Mouse (Mus musculus): ENCODE measurements around the gene Fkbpl.
A peak's percentile ranks its signal among the peaks of the same experiment; 100 is the strongest.

Fkbpl gene

DNA sequence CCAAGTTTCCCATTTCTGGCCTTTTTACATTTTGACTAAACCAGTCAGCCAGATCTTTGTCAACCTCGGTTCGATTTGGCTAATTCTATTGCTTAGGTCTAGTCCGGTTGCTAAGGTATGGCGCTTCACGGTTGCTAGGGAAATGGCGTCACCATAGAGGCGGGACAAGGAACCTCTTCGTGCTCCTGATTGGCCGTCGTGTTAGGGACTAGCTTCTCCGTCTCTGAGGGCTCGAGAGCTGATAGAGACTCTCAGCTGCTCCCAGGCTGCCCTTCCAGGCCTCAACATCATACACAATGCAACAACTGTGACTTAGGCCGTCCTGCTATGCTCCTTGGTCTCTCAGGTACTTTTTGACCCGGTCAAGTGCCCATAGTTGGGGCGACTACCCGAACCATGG is at the start of gene Fkbpl:
Gene Fkbpl (plus strand): TSS at position 157 of the 400 bp plus-strand sequence.
- DNase-seq: peak; percentile 95 to 99

DNA sequence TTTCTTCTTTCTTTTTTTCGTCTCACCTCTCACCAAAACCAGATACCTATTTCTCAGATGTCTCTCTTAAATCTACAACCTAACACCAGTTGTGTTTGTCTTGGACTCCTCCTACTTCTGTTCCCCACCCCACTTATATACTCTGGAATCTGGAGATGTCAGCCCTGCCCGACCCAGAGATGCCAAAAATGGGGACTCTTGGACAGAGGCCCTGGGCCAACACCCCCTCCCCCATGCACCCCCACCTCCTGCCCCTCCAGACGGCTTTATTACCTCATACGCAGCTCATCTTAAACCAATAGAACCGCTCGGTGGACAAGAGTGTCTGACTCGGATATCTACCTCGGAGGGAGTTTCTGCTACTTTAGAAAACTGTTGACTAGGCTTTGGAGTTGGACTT is 48.5 kb upstream of the Fkbpl start:
- DNase-seq: no peak

DNA sequence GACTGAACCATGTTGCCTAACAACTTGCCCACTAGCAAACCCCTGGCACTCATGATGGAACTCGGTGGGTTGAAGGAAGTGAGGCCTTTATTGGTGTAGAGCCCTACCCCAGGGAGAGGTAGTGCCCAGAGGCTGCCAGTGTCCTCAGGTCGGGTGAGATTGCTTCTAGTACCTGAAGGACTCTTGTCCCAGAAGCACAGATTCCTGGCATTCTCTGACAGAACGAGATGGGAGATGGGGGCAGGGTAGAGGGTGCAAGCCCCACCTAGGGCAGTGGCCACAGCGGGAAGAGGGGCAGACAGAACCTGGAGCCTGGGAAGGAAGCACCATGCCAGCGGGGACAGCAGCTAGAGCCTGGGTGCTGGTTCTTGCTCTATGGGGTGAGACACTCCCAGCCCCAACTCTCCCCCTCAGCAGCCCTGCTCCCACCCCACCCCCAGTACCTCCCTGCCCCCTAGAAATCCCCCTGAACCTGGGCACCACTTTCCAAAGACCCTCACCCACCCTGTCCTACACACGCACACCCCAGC is 46.9 kb upstream of the Fkbpl start, which contains the start of gene Ager:
Gene Ager (plus strand): TSS at position 297 of the 530 bp plus-strand sequence.
- DNase-seq: no peak

DNA sequence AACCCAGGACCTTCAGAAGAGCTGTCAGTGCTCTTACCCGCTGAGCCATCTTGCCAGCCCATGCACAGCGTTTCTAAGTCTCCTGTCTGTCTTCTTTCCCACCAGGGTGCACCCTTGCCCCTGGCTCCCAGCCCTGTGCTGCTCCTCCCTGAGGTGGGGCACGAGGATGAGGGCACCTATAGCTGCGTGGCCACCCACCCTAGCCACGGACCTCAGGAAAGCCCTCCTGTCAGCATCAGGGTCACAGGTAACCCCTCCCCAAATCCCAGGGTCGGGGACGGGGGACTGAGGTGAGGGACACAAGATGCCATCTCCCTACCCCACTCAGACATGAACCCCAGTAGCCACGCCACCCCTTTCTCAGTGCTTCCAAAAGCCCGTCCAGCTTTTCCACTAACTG is 44.7 kb upstream of the Fkbpl start:
- DNase-seq: no peak

DNA sequence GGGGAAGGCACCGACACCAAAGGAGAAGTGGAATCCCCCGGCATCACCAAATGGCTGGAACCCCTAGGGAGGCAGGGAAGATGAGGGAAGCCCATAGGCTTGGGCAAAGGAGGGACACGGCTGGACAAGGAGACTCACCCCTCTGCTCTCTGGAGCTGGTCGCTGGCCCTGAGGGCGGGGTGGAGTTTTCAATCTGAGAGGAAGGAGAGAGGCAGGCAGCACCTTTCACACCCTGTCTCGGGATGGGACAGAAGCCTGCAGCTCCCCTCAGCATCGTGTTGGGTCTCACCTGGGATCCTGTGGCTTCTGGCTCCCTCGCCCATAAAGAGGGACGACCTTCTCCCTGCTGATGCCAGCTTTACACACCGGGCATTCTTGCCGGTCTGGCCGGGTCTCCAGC is 42.8 kb upstream of the Fkbpl start:
- no peak for DNase-seq

DNA sequence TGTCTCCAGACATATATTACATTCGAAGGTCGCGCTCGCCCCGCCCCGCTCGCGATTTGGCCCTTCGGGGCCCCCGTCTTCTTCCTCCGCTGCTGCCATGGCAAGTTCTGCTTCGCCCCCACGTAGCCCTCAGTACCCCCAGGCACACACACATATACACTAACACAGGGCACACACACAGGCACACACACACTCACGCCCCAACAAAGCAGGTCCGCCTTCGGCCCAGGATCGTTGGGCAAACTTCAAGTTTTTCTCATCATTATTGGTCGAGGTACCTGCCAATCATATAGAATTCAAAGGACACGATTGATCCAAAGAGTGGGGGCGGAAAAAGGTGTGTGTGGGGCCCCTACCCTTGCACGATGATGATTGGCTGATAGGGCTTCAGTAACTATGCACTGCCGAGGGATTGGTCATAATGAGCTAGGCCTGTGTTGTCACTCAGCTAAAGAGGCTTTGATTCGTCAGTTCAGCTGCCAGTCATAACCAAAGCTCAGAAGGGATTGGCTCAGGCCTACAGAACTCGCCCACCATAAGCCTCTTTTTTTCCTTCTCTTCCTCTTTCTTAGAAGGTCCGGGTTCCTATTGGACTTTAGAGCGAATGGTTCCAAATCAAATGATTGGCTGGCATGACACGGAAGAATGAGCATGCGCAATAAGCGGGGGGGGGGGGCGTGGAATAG is 41.0 kb upstream of the Fkbpl start, which contains the start of gene Rnf5:
Gene Rnf5 (minus strand): TSS at position 316 of the 686 bp plus-strand sequence.
- DNase-seq: peak; percentile 97 to 100

DNA sequence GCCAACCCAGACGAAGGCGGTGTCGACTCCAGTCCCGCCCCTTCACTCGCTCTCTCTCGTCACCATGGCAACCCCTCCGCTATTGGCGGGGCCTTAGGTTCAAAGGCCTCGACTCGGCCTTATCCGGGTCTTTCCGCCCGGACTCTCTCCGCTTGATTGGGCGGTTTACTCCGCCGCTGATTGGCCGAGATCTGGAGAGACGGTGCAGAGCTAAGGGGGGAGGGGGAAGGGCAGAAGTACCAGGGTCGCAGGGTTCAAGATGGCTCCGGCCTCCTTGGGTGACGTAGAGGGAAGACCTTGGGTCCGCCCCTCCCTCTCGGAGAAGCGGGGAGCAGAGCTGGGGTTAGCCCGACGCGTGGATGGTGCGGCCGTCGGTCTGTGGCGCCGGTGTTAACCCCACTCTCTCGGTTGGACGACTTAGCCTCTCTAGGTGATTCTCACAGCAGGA is 40.5 kb upstream of the Fkbpl start, which contains the start of gene Agpat1:
Gene Agpat1 (plus strand): TSS at position 202 of the 448 bp plus-strand sequence.
- DNase-seq: peak; percentile 96 to 97

DNA sequence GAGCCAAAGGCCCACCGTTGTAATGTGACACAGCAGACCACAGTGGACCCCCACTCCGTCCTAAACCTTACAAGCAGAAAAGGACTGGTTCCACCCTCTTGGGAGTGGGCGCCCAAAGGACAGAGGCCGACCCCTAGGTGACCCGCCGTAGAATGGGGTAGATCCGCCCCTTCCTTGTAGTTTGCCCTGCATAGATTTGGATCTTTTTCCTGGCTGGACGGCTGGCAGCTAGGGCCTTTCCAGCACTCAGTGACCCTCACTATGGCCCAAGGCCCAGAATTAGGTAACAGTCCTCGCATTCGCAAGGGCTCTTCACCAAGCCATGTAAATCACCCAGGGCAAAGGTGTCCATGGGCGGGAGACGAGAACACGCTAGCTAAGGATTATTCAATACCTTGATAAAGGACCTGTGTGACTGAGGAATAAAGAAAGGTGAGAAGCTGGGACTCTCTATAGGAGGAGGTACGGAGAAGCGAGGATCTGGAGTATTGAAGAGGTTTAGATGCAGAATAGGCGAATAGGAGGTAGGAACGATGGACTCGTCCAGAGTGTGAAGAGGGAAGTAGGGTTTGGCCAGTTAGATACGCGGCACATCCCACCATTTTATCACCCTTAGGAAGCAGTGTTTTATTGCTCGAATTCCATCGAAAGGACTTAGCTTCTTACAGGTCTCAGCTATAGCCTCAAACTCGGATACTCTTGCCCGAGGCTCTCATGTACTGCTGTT is 39.9 kb upstream of the Fkbpl start:
- no peak for DNase-seq

DNA sequence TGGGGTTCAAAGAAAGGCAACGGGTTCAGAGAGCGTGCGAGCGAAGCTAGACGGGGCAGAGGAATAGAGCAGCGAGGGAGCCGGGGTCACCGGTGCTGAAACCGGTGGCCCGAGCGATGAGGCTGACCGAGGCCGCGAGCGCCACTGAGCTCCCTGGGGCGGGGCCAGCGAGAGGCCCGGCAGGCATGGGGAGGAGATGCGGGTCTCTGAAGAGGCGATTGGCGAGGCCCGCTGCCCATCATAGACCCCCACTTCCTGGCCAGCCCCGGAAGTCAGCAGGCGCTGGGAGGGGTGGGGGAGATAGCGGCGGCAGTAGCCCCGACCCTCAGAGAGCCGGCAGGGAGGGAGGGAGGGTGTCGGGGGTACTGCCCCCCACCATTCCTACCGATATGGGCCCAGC is 39.0 kb upstream of the Fkbpl start:
- peak; percentile 96 to 98 for DNase-seq

DNA sequence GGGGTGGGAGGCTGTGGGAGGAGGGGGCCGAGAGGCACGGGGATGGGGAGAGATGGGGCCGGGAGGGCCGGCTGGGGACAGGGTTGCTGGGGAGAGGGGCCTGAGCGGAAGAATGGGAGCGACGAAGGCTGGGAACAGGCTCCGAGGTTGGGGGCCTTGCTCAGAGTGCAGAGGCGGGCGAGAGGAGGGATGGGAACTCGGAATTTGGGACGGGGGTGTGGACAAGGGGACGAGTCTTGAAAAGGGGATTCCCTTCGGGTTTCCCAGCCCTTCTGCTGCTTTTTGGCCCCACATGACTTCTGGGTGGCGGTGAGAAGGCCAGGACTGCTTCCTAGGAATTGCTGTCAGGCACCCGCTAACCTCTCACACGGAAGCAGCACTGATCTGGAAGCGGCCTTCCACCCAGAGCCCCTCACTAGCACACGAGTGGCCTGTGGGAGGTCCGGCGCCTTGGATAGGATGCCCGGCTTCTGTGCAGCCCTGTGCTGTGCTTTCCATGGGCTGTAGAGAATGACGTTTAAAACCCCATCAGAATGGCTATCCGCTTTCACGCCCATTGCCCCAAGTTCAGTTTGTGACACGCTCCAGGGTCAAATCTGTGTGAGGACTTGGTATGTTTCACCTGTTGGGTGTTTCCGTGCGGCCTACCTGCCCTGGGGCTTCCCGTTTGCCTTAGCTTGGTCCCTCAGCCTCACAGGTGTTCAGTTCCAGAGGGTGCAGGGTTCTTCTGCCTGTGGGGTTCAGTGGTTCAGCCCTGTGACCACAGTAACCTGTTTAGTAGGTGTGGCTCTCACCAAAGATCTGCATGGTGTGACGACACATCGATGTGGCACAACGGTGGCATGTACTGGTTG is 38.2 kb upstream of the Fkbpl start:
- no peak for DNase-seq

DNA sequence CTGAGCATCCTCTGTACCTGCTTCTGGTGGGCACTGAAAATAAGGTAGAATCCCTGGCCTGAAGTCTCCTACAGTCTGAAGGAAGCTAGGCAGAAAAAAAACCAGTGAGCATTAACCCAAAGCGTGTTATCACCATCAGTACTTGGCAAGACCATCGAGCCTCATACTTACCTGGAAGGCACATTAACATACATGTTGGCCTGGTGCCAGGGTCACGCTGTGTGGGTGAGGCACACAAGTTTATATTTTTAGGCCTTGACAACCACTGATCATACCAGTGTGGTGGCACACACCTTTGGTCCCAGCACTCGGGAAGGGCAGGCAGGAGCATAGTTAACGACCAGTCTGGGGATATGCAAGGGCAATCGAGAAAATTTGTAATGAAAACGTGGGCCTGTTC is 36.6 kb upstream of the Fkbpl start:
- DNase-seq: no peak

DNA sequence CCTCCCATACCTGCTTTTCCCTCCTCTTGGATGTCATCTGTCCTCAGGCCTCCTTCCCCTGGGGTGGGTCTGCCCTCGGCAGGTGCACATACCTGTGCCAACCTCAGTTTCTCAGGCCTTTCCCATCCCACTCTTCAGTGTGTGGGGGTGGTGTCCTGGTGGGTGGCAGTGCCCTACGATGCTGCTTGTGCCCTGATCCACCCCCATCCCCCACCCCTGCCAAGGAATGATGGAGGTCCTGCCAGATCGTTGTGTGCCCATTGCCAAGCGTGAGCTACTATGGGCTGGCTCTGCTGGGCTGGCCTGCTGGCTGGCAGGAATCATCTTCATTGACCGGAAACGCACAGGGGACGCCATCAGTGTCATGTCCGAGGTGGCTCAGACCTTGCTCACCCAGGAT is 33.5 kb upstream of the Fkbpl start:
- no peak for DNase-seq

DNA sequence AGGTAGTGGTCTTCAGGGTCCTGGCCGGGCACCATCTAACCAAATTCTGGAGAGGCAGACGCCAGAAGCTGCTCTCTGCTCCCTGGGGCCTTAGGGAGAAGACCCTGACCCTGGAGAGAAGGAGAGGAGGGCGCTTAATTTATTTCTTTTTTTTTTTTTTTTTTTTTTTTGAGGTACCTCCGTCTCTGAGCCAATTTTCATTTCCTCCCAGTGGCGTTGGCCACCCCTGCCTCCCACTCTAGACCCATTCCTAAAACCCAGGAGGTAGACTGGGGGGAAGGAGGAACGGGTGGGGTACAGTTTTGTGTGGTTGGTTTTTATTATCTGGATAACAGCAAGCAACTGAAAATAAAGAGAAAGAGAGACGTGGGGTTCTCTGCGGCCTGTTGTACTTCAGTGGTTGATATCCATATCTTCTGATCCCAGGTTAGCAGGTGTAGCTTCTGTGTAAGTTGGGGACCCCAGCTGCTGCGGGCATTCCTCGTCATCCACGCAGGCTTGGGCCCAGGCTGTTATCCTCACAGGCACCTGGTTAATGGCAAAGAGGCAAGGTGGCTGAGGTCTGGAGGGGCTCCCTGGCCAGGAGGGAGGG is 31.4 kb upstream of the Fkbpl start:
- no peak for DNase-seq

DNA sequence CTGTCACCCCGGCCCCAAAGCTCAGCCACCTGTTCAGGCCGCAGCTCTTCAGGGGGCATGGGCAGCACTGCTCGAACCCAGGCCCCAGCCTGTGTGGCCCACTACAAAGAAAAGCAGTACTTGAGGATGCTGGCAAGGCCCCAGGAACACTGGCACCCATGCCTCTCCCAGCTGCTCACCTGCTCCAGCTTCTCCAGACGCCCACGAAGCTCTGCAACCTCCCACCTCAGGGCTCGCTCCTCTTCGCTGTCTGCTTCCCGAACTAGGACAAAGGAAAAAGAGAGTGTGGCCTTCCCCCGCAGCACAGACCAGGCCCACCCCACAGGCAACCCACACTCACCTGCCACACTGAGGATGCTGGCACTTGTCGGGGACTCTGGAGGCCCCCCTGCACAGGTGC is 30.7 kb upstream of the Fkbpl start:
- no peak for DNase-seq

DNA sequence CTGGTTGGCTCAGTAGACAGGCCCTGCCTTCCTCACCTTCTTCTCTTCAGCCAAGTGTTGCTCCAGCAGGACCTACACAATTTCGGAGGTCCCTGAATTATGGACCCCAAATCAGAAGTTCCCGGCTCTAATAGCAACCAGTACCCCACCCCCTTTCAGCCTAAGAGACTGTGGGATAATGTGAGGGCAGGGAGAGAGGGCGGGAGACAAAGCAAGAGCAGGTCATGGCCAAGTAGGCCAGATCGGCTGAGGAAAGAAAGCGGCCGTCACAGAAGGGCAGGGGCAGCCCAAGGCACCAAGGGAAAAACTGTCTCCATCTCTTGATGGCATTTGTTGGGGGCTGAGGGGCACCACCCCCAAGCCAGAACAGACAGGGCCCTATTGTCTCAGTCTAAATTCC is 28.7 kb upstream of the Fkbpl start, which contains the start of gene Egfl8:
Gene Egfl8 (minus strand): TSS at position 101 of the 400 bp plus-strand sequence.
- no peak for DNase-seq

DNA sequence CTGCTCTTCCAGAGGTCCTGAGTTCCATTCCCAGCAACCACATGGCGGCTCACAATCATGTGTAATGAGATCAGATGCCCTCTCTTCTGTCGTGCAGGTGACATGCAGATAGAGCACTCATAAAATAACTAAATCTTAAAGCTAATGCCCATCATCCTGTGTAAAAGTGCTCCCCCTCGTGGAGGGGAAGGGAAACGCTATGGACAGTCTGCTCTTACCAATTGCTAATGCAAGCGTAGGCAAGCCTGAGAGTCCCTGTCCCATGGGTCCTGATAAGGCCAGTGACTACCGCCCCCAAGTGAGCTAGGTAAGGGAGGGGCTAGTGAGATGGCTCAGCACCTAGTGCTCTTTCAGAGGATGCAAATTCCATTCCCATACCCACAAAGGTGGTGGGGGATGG is 25.6 kb upstream of the Fkbpl start:
- peak; percentile 75 to 77 for DNase-seq

DNA sequence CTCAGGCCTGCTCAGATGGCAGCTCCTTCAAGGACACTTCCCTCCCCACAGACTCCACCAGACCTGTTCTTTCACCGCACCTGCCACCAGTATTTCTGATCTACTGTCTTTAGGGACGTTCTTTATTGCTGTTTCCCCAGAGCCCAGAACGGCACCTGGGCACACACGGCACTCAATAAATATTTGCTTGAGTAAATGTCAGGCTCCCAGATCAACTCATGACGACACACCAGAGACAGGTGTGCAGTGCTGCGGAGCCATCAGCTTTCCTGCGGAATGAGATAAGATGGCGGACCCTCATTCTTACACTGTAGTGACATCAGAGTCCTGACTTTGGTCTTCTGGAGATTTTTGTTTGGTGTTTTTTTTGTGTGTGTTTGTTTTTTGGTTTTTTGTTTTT is 23.6 kb upstream of the Fkbpl start:
- DNase-seq: no peak

DNA sequence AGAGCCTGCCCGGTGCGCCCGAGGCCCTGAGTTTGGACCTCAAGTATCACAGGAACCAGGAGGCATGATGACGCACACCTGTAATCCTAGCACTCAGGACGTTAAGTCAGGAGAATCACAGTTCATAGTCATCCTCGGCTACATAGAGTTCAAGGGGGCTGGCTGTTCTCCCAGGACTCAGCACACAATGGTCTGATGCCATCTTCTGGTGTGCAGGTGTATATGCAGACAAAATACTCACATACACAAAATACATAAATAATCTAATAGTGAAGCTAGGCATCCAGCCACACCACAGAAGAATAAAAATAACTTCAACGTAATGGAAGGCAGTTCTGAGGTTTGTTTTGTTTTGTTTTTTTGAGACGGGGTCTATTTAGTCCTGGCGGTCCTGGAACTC is 21.4 kb upstream of the Fkbpl start:
- DNase-seq: no peak

DNA sequence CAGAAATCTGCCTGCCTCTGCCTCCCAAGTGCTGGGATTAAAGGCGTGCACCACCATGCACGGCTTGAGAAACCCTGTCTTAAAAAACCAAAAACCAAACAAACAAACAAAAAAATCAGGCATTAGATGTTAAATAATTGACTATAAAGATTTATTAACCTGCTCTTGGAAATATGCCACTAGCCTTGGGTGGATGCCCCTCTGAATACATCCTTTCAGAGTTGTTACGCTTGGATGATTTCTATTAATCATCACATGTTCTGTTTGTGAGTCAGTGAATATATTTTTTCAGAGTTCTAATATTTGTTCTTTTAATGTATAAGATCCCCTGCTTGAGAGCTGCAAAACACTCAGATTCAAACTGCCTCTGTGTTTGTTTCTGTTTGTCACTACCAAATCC is 19.6 kb upstream of the Fkbpl start:
- no peak for DNase-seq

DNA sequence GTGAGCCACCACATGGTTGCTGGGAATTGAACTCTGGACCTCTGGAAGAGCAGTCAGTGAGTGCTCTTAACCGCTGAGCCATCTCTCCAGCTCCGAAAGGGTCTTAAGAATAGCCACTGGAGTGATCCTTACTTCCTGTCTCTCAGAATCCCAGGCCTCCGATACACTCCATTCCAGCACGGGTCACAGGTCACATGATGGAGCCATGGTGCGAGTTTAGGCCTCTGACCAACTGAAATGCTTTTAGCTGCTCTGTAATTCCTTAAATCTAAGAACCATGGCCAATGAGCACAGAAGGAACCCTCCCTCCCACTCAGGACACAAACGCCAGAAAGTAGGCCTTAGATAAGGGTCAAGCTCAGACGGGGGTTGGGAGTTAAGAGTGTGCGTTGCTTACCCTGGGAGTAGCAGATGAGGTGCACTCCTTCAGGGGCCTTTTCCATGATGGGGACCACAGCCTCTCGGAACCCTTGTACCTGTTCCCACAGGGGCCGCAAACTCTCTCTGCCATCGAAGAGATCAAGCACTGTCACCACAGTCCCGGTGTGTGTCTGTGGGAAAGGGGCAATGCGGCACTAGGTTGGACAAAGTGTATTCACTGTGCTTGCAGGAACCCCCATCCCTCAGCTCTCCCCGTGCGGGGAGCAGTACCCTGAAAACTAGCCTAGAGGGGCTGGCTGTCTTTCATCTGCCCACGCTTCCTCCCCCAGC is 18.3 kb upstream of the Fkbpl start:
- DNase-seq: no peak

DNA sequence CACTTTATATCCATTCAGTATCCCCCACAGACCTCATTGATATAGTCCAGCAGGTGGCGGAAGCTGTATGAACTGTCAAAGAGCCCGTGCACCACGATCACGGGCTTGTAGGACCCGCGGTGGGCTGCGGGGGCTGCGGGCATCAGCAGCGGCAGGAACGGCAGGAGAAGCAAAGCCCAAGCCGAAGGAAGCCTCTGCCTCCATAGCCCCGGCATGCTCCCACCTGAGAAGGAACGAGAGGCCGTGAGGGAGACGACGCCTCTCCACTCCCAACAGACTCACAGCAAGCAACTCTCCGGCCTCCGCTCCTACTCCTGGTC is 17.8 kb upstream of the Fkbpl start:
- DNase-seq: peak in 1 of 2 experiments; percentile 34
